8 mouse cellular contexts compared by ENCODE assay signal in the genomic region with DNA sequence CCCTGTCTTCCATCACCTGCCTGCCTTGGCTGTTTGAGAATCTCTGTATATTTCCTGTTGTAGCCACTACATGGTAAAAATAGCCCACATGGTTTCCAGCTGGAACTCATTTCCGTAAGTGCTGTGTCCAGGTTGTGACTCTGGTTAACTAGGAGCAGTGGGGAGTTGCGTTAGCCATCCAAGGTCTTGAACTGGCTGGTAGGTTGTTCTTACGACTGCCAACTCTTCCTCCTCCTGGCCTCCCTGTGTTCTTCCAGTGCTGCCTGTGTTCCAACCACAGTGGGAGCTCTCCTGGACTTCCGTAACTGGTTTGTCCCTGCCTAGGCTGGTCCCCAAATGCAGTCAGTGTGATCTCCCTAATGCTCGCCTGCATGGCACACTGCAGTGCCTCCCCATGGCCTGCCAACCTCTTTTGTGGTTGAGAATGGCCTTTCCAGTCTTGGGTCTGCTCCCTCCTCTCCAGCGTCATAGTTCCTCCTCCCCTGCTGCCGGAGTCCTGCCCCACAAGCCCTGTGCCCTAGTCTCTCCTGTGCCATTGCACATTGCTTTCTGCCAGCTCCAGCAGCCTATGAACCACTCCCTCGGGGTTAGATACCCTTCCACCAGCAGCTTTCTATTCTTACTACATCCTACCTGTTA.
A peak's percentile ranks its signal among the peaks of the same experiment; 100 is the strongest.
DNase-seq lines count a peak whose midpoint lies in the region; ATAC-seq lines count a peak whose summit lies in the region.

No protein-coding gene starts in this region.

- no peak overlapping the region for H3K27ac ChIP-seq in heart, embryonic 11.5 days (ENCODE audit: low read depth, low read length)
- 0 out of 2 replicates have a peak overlapping the region, but pooled peaks have one; percentile 44 for H3K27ac ChIP-seq in hindbrain, embryonic 15.5 days (replicated peaks)

- no peak overlapping the region for H3K4me2 ChIP-seq in heart, embryonic 11.5 days
- H3K4me2 ChIP-seq in hindbrain, embryonic 15.5 days = no peak overlapping the region

- DNase-seq in heart, adult 18-20 months = peak; percentile 26 to 33
- DNase-seq in 416B (ENCODE audit: low read depth) = peak; percentile 33
- peak; percentile 60 to 65 for DNase-seq in cerebellum, postnatal 25 days
- no peak for DNase-seq in thymus, adult 18-20 months
- DNase-seq in right cerebral cortex, adult 18-20 months = no peak
- no peak for DNase-seq in frontal cortex, postnatal 36 days (ENCODE audit: low spot score in 2 of 2)

- H3K9ac ChIP-seq in heart, embryonic 11.5 days (ENCODE audit: low read depth, low read length) = no peak overlapping the region
- no peak overlapping the region for H3K9ac ChIP-seq in hindbrain, embryonic 15.5 days

- no peak overlapping the region for H3K4me3 ChIP-seq in heart, embryonic 11.5 days (ENCODE audit: low read depth, low read length)
- no peak overlapping the region for H3K4me3 ChIP-seq in hindbrain, embryonic 15.5 days

- peaks cover 22% of the 10 kb centered on the region for H3K4me1 ChIP-seq in heart, embryonic 11.5 days (ENCODE audit: control insufficient read depth, insufficient read depth, low read length)
- peaks cover 43% of the 10 kb centered on the region for H3K4me1 ChIP-seq in hindbrain, embryonic 15.5 days (replicated peaks)

- no peak for ATAC-seq in heart, embryonic 11.5 days (replicated peaks; ENCODE audit: insufficient number of reproducible peaks, low FRiP score, low TSS enrichment)
- ATAC-seq in hindbrain, embryonic 15.5 days (ENCODE audit: low FRiP score, low read depth) = peak; percentile 28; the same call in 1 of the 2 replicates

- no peaks in the 10 kb centered on the region for H3K27me3 ChIP-seq in heart, embryonic 11.5 days (ENCODE audit: control insufficient read depth, insufficient read depth, low read length)
- H3K27me3 ChIP-seq in hindbrain, embryonic 15.5 days = no peaks in the 10 kb centered on the region

- no peaks in the 10 kb centered on the region for H3K36me3 ChIP-seq in heart, embryonic 11.5 days (ENCODE audit: control insufficient read depth, insufficient read depth, low read length)
- no peaks in the 10 kb centered on the region for H3K36me3 ChIP-seq in hindbrain, embryonic 15.5 days

- 64% methylated on average over 8 of the region's 8 CpGs for WGBS in heart, embryonic 11.5 days (ENCODE audit: insufficient replicate concordance)
- WGBS in hindbrain, embryonic 15.5 days = 63% methylated on average over 8 of the region's 8 CpGs

- no peaks in the 10 kb centered on the region for H3K9me3 ChIP-seq in heart, embryonic 11.5 days (replicated peaks; ENCODE audit: control insufficient read depth, low read length)
- no peaks in the 10 kb centered on the region for H3K9me3 ChIP-seq in hindbrain, embryonic 15.5 days

Comparison
In these comparisons a context has a peak if more than half of its experiments do, and no peak if none do; other contexts are left out.
1. DNase-seq: peak in heart, adult 18-20 months (2 of 2), 416B (single experiment) and cerebellum, postnatal 25 days (2 of 2); none in thymus, adult 18-20 months (0 of 2), right cerebral cortex, adult 18-20 months (single experiment) and frontal cortex, postnatal 36 days (0 of 2).